ENCODE assay signal across 14 mouse cellular contexts in the genomic region with DNA sequence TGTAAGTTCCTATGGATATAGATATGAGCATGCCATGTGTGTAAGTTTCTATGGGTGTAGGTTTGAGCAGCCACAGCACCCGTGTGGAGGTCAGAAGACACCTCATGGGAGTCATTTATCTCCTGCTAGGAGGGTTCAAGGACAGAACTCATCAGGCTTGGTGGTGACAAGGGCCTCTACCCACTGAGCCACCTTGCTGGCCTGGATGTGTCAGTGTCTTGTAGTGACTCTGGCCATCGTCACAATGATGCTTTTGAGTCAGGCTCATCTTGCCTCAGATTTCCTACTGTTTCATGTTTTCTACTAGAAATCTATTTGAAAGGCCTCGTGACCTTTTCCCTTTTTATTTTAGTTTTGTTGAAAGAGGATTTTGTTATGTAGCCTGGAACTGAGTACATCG.
"Had no signal": no experiment of that assay in that cellular context is flagged by ENCODE, and none has a peak within 500 bp of the region (broad histone marks: within the 10 kb centered on the region; RNA-seq: fewer than 3 reads in every experiment).

No protein-coding gene starts in this region.

- H3K27me3 ChIP-seq: midbrain, embryonic 12.5 days; neural tube, embryonic 12.5 days; stomach, embryonic 15.5 days had no signal

- H3K36me3 ChIP-seq: midbrain, embryonic 12.5 days; neural tube, embryonic 12.5 days; stomach, embryonic 15.5 days had no signal

- H3K4me1 ChIP-seq: midbrain, embryonic 12.5 days; neural tube, embryonic 12.5 days; stomach, embryonic 15.5 days had no signal

- H3K27ac ChIP-seq: midbrain, embryonic 12.5 days; neural tube, embryonic 12.5 days; stomach, embryonic 15.5 days; stomach, postnatal 0 days had no signal

- H3K4me3 ChIP-seq: midbrain, embryonic 12.5 days; myocyte; neural tube, embryonic 12.5 days; stomach, embryonic 15.5 days had no signal

- DNase-seq: lung, adult 18-20 months; lung, embryonic 14.5 days; lung, postnatal 10 days; lung, postnatal 4 days; midbrain, embryonic 14.5 days; right cerebral cortex, postnatal 14 days; thymus, adult 18-20 months; thymus, postnatal 14 days; thymus, postnatal 36 days had no signal

- H3K9ac ChIP-seq: lung, embryonic 14.5 days; midbrain, embryonic 12.5 days; neural tube, embryonic 12.5 days; stomach, embryonic 15.5 days had no signal
